Mouse (Mus musculus) heart, postnatal 0 days (tissue): ENCODE measurements around the gene Gpr37l1.

Experiments
- CTCF ChIP-seq: IDR thresholded peaks from 2 replicates; pipeline ENCODE4 v1.5.1; 2016; ENCODE audit warnings: antibody characterized with exemption, control low read depth, low read depth
- EP300 ChIP-seq: IDR thresholded peaks from 2 replicates; pipeline ENCODE4 v1.6.1; 2016; ENCODE audit warnings: antibody characterized with exemption, low read depth

DNA sequence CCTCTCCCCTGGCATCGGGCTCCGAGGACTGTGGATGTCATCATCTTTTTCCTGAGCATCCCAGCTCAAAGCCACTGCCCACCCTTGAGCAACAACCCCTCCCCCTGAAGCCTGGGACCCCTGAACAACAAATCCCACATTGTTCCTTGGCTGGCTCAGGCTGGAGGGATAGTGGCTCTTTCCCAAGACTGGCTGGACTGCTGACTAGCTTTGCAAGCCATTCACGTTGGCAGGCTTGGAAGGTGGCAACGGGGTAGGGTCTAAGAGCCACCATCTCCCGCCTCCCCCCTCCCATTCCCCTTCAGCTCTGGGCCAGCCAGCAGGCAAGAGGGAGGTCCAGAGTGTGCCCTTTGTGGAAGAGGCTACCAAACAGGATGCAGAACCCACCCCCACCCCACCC is 8.8 kb downstream of the Gpr37l1 start:
- TF ChIP-seq CTCF, result no peak
- TF ChIP-seq EP300, result no peak
